Mouse (Mus musculus): ENCODE data around the gene Becn1. TPM values are rescaled to one million over a fixed set of nuclear protein-coding genes. Genes with fewer than 3 reads are reported as not detected.
"Not testable (repeated sequence)": the region's sequence is repeated elsewhere in the genome, so short reads cannot be mapped to it uniquely, and the experiment has no call there.

Gene Becn1
- 117 and 159 TPM in 2 replicates for total RNA-seq (2021)
- long read RNA-seq, full-length matches to known transcripts = 167 of 192 reads
- long read RNA-seq, partial matches to known transcripts = 11 of 192 reads
- long read RNA-seq, other reads (novel, unspliced or antisense) = 14 of 192 reads

DNA sequence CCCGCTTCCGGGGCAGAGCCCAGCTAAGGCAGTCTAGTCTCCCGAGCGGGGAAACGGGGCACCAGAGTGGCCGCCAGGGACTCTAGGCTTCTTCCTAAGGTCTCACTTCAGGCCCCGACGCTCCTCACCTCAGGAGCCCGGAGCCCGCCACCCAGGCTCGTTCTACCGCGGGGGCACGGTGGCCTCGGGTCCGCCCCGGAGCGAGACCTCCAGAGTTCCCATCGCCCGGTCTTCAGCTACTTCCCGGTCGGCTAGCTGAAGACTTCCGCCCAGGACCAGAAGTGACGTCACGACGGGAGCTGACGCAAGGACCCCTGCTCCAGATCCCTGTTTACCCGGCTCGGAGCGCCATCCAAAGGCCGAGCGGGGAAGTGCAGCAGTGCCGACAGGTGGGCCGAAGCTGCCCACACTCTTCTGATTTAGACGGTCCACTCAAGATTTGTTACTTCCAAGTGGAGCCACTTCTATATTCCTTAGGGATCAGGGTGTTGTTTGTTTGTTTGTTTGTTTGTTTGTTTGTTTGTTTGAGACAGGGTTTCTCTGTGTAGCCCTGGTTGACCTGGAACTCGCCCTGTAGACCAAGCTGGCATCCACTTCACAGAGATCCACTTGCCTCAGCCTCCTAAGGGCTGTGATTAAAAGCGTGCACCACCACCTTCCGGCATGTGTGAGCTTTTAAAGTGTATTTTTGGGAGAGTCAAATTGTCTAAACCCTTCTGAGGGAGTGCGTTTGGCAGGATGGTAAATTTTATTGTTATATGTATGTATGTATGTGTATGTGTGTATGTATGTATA lies at the start of gene Becn1:
Gene Becn1, minus strand, starts transcription at position 283 of the 795 bp plus-strand sequence.
- peak; percentile 98 for DNase-seq

DNA sequence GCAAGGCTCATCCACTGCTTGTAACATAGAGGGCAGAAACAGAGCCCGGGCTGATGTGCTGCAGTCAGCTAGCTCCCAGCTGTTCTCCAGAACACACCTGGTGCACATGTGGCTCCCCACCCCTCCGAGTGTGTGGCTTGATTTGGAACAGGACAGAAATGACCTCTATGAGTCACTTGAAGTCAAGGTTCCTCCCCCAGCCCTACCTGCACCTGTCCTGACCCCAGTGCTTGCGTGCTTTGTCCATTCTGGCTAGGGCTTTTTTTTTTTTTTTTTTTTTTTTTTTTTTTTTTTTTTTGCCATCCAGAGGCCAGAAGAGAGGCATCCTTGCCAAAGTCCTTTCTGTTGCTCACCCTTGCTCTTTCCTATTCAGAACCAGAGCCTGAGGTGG lies 49.6 kb upstream of the Becn1 start:
- DNase-seq = no peak

DNA sequence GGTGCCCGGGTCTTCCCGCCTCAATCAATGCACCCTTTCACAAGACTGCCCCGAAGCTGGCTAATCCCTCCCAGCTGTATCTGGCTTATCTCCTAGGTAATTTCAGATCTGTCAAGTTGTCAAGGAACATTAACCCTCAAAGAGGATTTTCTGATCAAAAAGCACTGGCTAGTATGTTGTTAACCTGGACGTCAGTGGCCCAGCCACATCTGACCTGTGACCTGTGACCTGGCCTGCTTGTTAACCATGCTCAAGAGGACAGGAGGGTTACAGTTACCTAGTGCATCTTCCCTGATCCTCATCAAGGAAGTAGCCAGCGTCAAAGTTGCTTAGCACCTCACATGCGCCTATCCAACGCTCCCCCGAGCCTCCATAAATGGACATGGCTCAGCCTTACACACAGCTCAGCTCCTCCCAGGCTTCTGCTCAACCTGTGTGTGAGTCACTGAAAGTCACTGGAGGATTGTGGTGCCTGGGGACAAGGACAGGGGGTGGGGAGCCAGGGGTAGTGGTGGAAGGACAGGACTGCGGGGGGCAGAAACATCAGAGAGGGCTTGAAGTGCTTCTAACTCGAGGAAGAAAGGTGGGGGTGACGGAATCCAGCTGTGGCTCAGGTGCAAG lies 49.1 kb upstream of the Becn1 start:
- DNase-seq = no peak

DNA sequence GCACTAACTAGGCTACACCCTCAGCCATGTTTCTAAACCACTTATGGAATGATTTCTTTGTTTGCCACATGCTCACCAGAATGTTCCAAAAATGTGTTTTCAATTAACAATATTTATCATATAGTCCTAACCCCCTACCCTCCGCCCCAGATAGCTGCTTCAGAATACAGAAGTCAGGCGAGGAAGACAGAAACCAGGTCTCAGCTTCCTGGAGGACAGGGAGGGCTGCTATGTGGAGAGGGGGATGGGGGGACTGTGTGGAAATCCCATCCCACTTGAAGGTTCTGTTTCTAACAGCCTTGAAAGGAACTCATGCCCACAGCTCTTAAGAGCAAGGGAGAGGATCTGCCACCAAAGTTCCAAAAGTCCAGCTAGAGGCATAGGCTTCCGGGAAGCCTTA lies 47.1 kb upstream of the Becn1 start:
- no peak for DNase-seq

DNA sequence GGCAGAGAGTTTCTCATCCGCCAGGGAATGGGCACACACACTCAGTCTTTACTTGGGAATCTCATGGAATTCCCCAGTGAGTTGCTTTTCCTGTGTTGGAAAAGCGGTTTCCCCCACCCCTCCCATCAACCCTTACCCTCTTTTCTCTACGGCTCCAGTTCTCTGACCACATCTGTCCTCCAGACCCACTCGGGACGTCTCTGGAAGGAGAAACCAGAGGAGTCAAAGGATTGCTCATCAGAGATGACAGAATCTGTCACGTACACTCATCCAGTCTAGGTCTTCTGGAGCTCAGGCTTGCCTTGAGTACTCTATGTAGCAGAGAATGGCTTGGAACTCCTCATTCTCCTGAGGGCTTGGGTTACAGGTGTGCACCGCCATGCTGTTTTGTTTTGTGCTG lies 46.7 kb upstream of the Becn1 start:
- no peak for DNase-seq

DNA sequence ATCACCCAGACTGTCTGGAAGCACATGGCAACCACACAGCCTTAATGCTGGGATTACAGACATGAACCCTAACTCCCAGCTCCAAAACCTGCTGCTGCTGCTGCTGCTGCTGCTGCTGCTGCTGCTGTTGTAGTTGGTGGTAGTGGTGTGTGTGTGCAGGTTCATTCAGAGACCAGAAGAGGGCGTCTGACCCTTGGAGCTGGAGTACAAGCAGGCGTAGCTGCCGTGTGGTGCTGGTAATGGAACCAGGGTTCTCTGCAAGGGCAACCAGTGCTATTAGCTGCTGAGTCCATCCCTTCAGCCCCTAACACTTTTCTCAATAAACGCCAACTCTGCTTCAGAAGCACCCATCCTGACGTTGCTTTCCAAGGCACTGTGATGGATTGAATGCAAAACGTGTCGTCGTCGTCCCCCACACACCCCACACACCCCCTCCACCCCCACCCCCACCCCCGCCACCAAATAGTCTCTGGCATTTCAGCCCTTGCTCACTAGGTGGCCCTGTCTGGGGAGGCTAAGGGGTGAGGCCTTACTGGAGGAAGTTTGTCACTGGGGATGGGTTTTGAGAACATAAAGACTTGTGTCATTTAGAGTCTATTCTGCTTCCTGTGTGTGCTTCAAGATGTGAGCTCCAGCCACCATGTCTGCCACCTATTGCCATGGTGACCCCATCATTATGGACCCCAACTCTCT lies 45.1 kb upstream of the Becn1 start:
- no peak for DNase-seq

DNA sequence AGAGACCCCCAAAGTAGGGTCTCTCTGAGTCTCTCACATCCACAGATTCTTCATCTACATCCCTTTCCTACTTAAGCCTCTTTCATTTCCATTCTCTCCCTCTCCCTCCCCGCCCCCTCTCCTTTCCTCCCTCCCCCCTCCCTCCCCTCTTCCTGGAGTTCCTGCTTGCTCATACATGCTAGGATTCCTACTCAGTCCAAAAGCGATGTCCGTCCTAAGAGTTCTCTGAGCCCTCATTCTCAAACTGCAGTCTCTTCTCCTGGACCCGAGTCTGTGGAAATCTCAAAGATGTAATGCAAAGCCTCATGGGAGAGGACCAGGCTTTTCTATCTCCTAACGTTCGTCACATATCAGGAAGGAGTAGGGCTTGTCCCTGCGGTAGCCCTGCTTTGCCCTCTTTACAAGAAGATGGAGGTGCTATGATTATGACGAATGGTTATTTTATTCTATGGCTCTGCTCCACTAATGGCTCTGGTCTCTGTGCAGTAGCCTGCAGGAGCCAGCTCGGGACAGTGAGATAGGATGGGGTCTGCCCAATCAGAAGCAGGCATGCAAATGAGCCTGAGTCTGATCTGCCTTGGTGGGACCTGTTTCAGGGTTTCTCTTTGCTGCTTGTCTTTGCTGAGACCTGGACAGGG lies 36.2 kb upstream of the Becn1 start:
- no peak for DNase-seq

DNA sequence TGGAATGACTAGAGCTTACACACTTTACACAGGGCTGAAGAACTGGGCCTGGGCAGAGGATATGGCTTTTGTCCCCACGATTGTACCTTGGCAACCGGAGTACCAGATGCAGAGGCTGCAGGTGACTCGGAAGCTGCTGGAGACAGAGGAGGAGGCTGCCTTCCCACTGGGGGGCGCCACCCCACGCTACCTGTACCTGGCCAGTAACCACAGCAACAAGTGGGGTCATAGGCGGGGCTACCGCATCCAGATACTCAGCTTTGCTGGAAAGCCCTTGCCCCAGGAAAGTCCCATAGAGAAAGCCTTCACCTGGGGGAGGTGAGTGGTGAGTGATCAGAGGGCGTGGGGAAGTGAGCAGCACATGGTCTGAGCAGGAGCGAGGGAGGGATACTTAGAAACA lies 33.6 kb upstream of the Becn1 start:
- no peak for DNase-seq

DNA sequence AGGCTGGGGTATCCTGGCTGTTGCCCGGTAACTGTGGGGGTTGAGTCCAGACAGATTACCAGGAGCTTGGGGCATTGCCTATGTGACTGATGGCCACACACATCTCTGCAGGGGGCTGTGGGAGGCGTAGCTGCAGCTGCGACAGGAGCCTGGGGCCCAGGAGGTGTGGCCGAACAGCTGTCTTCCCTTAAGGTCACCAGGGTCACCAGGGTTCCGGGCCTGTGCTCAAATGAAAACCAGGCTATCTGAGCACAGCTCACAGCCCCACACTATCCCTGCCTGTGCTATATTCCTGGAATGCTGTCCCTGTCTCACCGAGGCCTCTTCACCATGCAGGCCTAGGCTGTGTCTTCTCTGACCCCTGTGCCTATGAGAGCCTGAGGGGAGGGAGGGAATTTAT lies 32.4 kb upstream of the Becn1 start:
- no peak for DNase-seq

DNA sequence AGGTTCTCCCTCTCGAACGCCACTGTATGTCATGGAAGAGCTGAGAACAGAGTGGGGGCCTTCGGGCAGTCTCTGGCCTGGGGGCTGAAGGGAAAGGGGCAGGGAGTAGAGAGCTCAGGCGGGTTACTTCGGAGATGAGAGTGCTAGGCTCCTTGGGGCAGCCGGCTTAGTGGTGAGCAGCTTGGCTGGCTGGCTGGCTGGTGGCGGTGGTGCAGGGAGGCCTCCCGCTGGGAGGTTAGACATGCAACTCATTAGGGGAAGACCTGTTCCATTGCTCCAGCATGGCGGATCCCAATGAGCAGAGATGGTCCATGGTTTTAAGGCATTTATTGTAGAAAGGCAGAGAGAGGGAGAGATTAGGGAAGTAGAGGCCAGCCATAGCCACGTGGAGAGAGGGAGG lies 31.9 kb upstream of the Becn1 start:
- no peak for DNase-seq

DNA sequence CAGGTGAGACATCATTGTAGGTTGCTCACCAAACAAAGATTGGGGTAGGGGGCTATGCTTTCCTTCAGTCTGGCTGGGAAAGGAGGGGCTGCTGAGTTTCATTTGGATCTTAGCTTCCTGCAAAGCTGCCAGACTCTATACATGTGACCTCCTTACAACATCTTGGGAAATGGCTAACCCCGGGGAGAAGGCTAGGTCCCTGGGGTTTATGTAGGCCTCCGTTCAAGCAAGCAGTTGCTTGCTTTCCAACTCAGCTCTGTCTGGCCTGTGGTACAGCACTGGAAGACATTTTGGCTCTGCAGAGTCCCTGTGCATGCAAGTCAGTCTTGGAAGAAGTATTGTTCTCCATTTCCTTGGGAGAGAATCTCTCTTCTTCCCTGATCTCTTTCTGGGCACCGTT lies 30.5 kb upstream of the Becn1 start:
- no peak for DNase-seq

DNA sequence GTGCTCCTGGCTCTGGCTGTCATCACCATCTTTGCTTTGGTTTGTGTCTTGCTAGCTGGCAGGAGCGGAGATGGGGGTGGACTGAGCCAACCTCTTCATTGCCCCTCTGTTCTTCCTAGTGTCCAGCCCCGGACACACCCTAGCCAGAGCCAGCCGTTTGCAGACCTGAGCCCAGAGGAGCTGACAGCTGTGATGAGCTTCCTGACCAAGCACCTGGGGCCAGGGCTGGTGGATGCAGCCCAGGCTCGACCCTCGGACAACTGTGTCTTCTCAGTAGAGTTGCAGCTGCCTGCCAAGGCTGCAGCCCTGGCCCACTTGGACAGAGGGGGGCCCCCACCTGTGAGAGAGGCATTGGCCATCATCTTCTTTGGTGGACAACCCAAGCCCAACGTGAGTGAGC lies 28.9 kb upstream of the Becn1 start:
- DNase-seq = not testable (repeated sequence)

DNA sequence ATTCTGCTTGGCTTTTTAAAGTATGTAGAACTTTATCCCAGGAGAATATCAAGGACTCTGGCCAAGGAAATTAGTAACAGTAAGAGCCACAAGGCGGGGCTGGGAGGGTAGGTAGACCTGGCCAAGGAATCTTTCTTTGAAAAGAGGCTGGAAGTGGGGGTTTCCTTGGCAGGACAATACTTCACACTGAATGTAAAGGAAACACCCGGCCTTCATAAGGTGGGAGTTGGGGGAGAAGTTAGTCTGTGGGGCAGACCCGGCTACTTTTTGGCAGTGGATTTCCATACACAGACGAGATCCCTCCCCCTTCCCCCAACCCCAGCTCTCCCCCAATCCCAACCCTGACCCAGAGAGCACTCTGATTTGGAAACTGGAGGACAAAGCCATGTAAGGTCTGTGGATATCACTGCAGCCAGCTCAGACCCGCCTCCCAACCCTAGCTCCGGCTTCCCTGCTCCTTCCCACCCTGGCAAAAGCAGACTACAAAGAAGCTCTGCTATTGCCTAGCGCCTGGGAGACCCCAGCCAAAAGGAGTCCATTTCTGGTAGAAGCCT lies 28.4 kb upstream of the Becn1 start, which contains the start of gene Aoc3:
Gene Aoc3, plus strand, starts transcription at position 235 of the 554 bp plus-strand sequence.
- no peak for DNase-seq

DNA sequence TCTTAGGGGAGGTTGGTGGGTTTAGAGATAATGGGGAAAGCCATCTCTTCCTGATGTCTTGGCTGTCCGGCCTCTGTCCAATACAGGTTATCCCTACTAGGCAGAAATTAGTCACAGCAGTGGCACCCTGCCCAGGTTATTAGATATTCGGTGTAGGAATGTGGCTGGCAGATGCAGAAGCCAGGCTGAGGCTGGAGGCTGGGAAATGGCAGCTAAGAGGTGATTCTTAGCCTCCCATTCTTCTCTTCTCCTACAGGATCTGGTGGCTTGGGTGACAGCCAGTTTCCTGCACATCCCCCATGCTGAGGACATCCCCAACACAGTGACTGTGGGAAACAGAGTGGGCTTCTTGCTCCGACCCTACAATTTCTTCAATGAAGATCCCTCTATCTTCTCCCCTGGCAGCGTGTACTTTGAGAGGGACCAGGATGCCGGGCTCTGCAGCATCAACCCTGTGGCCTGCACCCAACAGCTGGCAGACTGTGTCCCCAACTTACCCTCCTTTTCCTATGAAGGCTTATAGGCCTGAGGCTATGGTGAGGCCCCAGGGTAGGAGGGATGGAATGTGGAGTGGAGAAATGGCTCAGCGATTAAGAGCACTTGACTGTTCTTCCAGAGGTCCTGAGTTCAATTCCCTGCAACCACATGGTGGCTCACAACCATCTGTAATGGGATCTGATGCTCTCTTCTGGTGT lies 27.0 kb upstream of the Becn1 start:
- peak; percentile 66 for DNase-seq

DNA sequence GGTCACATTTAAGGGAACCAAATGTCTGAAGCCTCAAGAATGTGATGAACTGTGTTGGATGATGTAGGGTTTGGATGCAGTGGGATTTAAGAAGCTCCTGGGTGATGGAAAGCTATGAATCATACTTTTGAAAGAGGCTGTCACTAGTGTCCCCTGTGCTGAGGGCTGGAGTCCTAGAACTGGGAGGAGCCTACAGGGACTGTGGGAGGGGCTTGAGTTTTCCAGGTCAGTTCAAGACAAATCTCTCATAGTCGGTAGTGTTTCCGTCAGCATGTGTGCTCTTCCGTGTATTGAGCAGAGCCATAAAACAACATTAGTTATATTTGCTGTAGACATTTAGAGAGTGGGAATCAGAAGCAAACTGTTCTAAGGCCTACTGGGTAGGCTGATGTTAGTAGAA lies 25.2 kb upstream of the Becn1 start:
- DNase-seq = no peak

DNA sequence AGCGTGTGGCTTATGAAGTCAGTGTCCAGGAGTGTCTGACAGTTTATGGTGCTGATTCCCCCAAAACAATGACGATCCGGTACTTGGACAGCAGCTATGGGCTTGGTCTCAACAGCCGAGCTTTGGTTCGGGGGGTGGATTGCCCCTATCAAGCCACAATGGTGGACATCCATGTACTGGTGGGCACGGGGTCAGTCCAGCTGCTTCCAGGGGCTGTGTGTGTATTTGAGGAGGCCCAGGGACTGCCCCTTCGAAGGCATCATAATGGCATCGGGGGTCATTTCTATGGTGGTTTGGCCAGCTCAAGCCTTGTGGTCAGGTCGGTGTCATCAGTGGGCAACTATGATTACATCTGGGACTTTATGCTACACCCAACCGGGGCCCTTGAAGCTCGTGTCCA lies 24.1 kb upstream of the Becn1 start:
- DNase-seq = no peak

DNA sequence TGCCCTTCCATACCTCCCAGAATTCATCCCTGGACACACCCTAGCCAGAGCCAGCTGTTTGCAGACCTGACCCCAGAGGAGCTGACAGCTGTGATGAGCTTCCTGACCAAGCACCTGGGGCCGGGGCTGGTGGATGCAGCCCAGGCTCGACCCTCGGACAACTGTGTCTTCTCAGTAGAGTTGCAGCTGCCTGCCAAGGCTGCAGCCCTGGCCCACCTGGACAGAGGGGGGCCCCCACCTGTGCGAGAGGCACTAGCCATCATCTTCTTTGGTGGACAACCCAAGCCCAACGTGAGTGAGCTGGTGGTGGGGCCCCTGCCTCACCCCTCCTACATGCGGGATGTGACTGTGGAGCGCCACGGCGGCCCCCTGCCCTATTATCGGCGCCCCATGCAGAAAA lies 23.1 kb upstream of the Becn1 start:
- DNase-seq = not testable (repeated sequence)

DNA sequence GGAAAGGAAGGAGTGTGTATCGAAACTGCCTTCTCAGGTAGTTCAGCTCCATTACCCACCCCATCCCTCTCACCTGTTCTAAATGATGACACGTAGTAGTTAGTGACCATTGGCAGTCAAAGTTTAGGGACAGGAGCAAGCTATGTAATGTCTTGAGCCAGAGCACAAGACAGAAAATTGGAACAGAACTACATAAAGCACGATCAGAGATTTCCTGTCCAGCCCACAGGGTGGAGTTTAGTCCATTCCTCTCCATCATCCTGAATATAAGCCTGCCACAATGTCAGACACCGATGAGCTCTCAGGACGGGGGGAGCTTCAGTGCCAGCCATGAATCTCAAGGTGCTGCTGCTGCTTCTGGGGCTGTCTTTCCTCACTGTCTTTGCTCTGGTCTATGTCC lies 22.7 kb upstream of the Becn1 start, which contains the start of gene Aoc2:
Gene Aoc2, plus strand, starts transcription at position 301 of the 400 bp plus-strand sequence.
- no peak for DNase-seq

DNA sequence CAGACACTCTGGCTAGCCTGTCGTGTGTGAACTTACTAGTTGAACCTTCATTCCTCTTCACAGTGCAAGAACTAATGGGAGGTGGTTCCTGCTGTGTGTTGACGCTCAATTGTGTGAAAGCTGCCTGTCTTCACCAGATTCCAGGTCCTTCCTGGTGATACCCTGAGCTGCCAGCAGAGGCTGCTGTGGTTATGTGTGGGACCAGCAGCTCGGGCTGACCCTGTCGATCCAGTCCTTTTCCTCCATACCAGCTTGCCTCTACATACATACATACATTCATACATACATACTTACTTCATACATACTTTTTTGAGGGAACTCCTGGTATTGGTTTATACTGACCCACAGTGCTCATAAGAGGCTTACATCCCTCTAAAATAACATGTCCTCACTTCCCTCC lies 21.5 kb upstream of the Becn1 start:
- DNase-seq = peak; percentile 73

DNA sequence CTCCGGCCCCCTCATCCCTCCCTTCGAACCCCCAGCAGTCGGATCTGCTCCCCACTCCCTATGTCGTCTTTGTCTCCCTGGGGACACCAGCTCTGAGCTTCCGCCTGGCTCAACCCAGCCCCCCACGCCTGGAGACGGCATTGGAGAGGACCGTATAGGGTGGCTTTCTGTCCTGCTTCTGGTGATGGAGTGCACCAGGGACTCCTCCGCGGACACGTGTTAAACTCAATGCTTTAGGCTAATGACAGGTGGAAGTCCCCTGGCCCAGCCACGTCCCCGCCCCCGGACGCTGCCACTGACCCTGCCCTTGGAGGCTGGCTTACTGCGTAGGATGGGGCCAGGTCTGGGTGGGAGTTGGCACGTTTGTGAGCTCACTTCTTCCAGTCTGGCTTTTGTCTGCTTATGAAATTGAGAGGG lies 14.4 kb upstream of the Becn1 start:
- no peak for DNase-seq

DNA sequence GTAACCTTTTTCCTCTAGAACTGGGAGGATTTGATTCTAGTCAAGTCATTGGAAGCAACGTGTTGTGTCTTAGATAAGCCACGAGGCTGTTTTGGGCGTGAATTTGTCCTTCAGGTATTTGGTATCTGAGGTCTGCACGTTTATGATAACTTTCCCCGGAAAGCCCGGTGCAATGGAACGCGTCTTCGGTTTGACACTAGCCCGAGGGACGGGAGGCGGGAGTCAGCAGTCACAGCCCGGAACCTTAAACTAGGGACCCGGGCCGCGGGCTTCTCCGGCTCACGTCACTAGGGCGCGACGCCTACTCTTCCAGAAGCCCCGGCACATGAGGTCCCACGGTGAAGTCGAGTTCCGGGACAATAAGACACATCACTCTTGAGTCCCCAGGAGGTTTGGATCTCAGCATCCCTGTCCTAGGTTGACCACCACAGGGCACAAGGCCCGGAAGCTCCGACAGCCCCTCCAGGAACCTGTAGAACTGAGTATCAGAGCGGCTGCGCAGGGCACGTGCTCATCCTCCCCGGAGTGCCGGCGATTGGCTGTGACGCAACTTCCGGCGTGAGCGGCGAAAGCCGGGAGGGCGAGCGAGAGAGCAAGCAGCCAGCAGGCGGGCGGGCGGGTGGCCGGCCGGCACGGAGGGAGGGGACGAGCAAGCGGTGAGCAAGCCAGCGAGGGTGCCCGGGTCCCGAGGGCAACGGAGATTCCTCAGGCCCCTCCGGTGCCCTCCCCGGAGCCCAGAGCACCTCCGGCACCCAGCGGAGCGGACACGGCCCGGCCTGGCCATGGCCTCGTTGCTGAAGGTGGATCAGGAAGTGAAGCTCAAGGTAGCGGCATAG lies 13.8 kb upstream of the Becn1 start, which contains the start of gene Psme3:
Gene Psme3, plus strand, starts transcription at position 549 of the 836 bp plus-strand sequence.
- peak; percentile 93 for DNase-seq
